Mouse (Mus musculus) leukemia stem cell, adult 10-12 weeks (primary cell): Measurements from ENCODE around the gene Mypn. TPM values are rescaled to one million over a fixed set of nuclear protein-coding genes. Genes with fewer than 3 reads are reported as not detected.

Source experiments
- polyA plus RNA-seq: library from polyadenylated mRNA; stranded (reverse); fragments of >175 nt; gene quantifications from 2 replicates; pipeline ENCODE4 v1.2.3, GENCODE M21; 2012; ENCODE audit warnings: low replicate concordance

Gene Mypn
- not detected in 2 replicates for polyA plus RNA-seq

DNA sequence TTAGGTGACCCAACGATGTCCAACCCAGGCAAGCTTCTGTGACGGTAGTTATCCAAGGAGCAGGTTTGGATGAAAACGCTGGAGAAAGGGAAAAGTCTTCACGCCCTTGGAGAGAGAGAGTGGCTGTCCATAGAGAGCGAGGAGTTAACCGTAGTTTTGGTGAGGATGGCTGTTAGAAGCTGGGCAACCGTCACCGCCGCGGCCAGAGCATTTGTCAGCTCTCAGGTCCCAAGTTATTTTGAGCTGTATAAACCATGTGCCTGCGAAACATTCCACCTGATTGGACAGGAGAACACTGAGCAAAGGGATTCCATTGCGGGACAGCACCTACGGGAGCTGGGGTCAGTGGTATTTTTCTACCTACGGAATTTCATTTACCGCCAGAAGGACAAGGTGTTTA, at the start of gene Mypn:
TSS of gene Mypn (minus strand) at position 225 of the 400 bp plus-strand sequence.

DNA sequence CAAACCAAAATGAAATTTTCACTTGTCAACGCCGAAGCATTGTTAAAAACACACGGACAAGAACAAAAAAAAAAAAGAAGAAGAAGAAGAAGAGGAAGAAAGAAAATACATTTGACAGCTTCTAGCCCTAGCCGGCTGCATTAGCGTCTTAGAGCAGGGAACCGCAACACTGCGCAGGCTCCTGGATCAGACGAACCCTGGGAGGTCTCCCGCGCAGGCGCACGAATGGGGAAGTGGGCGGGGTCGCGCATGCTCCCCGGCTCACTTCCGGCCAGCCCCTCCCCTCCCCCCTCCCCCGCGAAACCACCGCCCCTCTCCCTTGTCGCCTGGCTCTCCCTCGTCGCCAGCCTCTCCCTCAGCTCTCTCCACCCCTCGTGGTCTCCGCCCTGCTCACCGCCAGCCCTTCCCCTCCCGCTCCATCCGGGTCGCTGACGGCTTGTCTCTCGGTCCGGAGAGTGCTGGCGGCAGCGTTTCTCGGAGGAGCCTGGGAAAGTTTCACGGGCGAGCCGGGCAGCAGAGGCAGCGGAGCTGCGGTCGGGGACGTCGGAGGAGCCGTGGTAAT, 39.8 kb upstream of the Mypn start, which contains the start of gene Herc4:
TSS of gene Herc4 (plus strand) at position 318 of the 562 bp plus-strand sequence.

GRCm38 (mm10) chr10:63099521-63099920, 104.2 kb downstream of the Mypn start, which contains the start of gene Atoh7:
Gene Atoh7, plus strand, starts transcription at chr10:63099651.

Other genes starting within 250 kb of the Mypn start
- 0.46 and 0.79 TPM in 2 replicates for gene Rufy2, start 223.7 kb downstream of the Mypn start, polyA plus RNA-seq
- gene Hnrnph3, start 179.7 kb downstream of the Mypn start, polyA plus RNA-seq = 6.5 and 6.9 TPM in 2 replicates
- not detected in 2 replicates for gene Pbld2, start 179.6 kb downstream of the Mypn start, polyA plus RNA-seq
- 0.16 TPM in 1 of 2 replicates, not detected in the other for gene Pbld1, start 143.8 kb downstream of the Mypn start, polyA plus RNA-seq
- gene Atoh7, start 104.3 kb downstream of the Mypn start, polyA plus RNA-seq = not detected in 2 replicates
- 18.2 and 18.3 TPM in 2 replicates for gene Herc4, start 39.9 kb upstream of the Mypn start, polyA plus RNA-seq
- gene Sirt1, start 177.8 kb upstream of the Mypn start, polyA plus RNA-seq = 4.5 and 4.8 TPM in 2 replicates
- gene Dnajc12, start 178.5 kb upstream of the Mypn start, polyA plus RNA-seq = 0.07 and 0.57 TPM in 2 replicates
- gene Gm7075, start 217.8 kb upstream of the Mypn start, polyA plus RNA-seq = 1.1 TPM in 1 of 2 replicates, not detected in the other
- not detected in 2 replicates for gene Ctnna3, start 226.1 kb upstream of the Mypn start, polyA plus RNA-seq